Mouse (Mus musculus) embryonic facial prominence, embryonic 11.5 days (tissue): Measurements from ENCODE around the gene Dnajc11. TPM values are rescaled to one million over a fixed set of nuclear protein-coding genes. Genes with fewer than 3 reads are reported as not detected.

Source experiments
- ATAC-seq: fragments of 200-750 bp; cut with Nextera tagmentation; replicated peaks from 2 replicates; pipeline ENCODE4 v1.8.0; 2017; ENCODE audit warnings: low read depth; ENCODE audit not compliant: insufficient number of reproducible peaks, low FRiP score, low TSS enrichment
- DNase-seq: peaks from one replicate; pipeline ENCODE4 v3.0.0-alpha.2; 2015; ENCODE audit warnings: low spot score
- H3K27ac ChIP-seq: fragments of 300-500 bp; sonication (generic); replicated peaks from 2 replicates; pipeline ENCODE4 v1.5.1; 2014; ENCODE audit warnings: mild to moderate bottlenecking, low read depth, low read length, control low read depth
- H3K27me3 ChIP-seq: fragments of 300-500 bp; sonication (generic); 2 replicates; pipeline ENCODE4 v1.6.1; 2014; ENCODE audit warnings: mild to moderate bottlenecking, low read length, moderate library complexity, mixed read lengths; ENCODE audit not compliant: control insufficient read depth, insufficient read depth
- H3K36me3 ChIP-seq: fragments of 300-500 bp; sonication (generic); replicated peaks from 2 replicates; pipeline ENCODE4 v1.6.1; 2014; ENCODE audit warnings: low read depth, mild to moderate bottlenecking, low read length, moderate library complexity, mixed read lengths; ENCODE audit not compliant: control insufficient read depth, insufficient read depth
- H3K4me1 ChIP-seq: fragments of 300-500 bp; sonication (generic); 2 replicates; pipeline ENCODE4 v1.6.1; 2014; ENCODE audit warnings: low read length, mixed read lengths; ENCODE audit not compliant: control insufficient read depth, insufficient read depth
- H3K4me2 ChIP-seq: fragments of 300-500 bp; sonication (generic); 2 replicates; pipeline ENCODE4 v1.6.1; 2014; ENCODE audit warnings: low read depth, mild to moderate bottlenecking, control low read depth, low read length, moderate library complexity
- H3K4me3 ChIP-seq: fragments of 300-500 bp; sonication (generic); 2 replicates; pipeline ENCODE4 v1.5.1; 2014; ENCODE audit warnings: low read depth, low read length, control low read depth
- H3K9ac ChIP-seq: fragments of 300-500 bp; sonication (generic); replicated peaks from 2 replicates; pipeline ENCODE4 v1.6.1; 2014; ENCODE audit warnings: mild to moderate bottlenecking, control low read depth, low read length
- H3K9me3 ChIP-seq: fragments of 300-500 bp; sonication (generic); replicated peaks from 2 replicates; pipeline ENCODE4 v1.6.1; 2016; ENCODE audit warnings: mild to moderate bottlenecking, low read length, inconsistent platforms, mixed read lengths; ENCODE audit not compliant: control insufficient read depth
- WGBS: fragments of 180-500 bp; shearing (Covaris S2); extraction: QIAGEN DNeasy Blood & Tissue Kit; methylation state at CpG from one replicate; pipeline ENCODE4 v1.1.7; 2014; 5-methylcytosine and 5-hydroxymethylcytosine counted together
- polyA plus RNA-seq: library from polyadenylated mRNA; unstranded; fragments of >200 nt; fragmentation: Nextera tagmentation; extraction: Ambion mirVana; gene quantifications from 2 replicates; pipeline ENCODE4 v1.2.1, GENCODE M21; 2014

Dnajc11 gene
- polyA plus RNA-seq, 1 experiment from 2014 or later, result 75.0 TPM

GRCm38 (mm10) chr4:151900735-151901134 is 32.8 kb upstream of the Dnajc11 start:
- ATAC-seq (no peak), DNase-seq (no peak)
- Histone ChIP-seq H3K36me3 (no peaks in the 10 kb centered on the region), H3K27ac (no peak overlapping the region), H3K27me3 (no peaks in the 10 kb centered on the region), H3K9me3 (no peaks in the 10 kb centered on the region), H3K4me1 (no peaks in the 10 kb centered on the region), H3K9ac (no peak overlapping the region), H3K4me3 (no peak overlapping the region), H3K4me2 (no peak overlapping the region)
- 79% methylated on average over 6 of the region's 6 CpGs for WGBS

- Histone ChIP-seq H3K4me3 (no peak overlapping the region), H3K9ac (no peak overlapping the region), H3K9me3 (no peaks in the 10 kb centered on the region), H3K4me2 (no peak overlapping the region), H3K27me3 (no peaks in the 10 kb centered on the region), H3K27ac (no peak overlapping the region), H3K36me3 (no peaks in the 10 kb centered on the region), H3K4me1 (no peaks in the 10 kb centered on the region)
- ATAC-seq, result no peak
- 63% methylated on average over 11 of the region's 11 CpGs for WGBS
- DNase-seq, result no peak
These were observed 32.1 kb upstream of the Dnajc11 start for GRCm38 (mm10) chr4:151901422-151901821.

- H3K36me3 ChIP-seq, result no peaks in the 10 kb centered on the region
- H3K27ac ChIP-seq, result no peak overlapping the region
- H3K9ac ChIP-seq, result no peak overlapping the region
- no peak overlapping the region for H3K4me2 ChIP-seq
- 83% methylated on average over 17 of the region's 17 CpGs for WGBS
- H3K27me3 ChIP-seq, result no peaks in the 10 kb centered on the region
- ATAC-seq (no peak), DNase-seq (no peak)
- H3K9me3 ChIP-seq, result no peaks in the 10 kb centered on the region
- H3K4me1 ChIP-seq, result no peaks in the 10 kb centered on the region
- no peak overlapping the region for H3K4me3 ChIP-seq
These were observed 31.3 kb upstream of the Dnajc11 start for GRCm38 (mm10) chr4:151902046-151902688.

GRCm38 (mm10) chr4:151902689-151903241 is 30.7 kb upstream of the Dnajc11 start:
- DNase-seq (no peak), ATAC-seq (no peak)
- Histone ChIP-seq H3K9ac (no peak overlapping the region), H3K4me3 (no peak overlapping the region), H3K36me3 (no peaks in the 10 kb centered on the region), H3K27me3 (no peaks in the 10 kb centered on the region), H3K9me3 (no peaks in the 10 kb centered on the region), H3K27ac (no peak overlapping the region), H3K4me2 (no peak overlapping the region), H3K4me1 (no peaks in the 10 kb centered on the region)
- 54% methylated on average over 14 of the region's 14 CpGs for WGBS

- Histone ChIP-seq H3K36me3 (no peaks in the 10 kb centered on the region), H3K4me1 (no peaks in the 10 kb centered on the region), H3K4me2 (no peak overlapping the region), H3K9ac (no peak overlapping the region), H3K4me3 (no peak overlapping the region), H3K9me3 (no peaks in the 10 kb centered on the region), H3K27me3 (no peaks in the 10 kb centered on the region), H3K27ac (no peak overlapping the region)
- ATAC-seq (no peak), DNase-seq (no peak)
- 55% methylated on average over 11 of the region's 11 CpGs for WGBS
These were observed 29.4 kb upstream of the Dnajc11 start for GRCm38 (mm10) chr4:151904098-151904497.

GRCm38 (mm10) chr4:151905621-151906020 is 27.9 kb upstream of the Dnajc11 start:
- no peaks in the 10 kb centered on the region for H3K36me3 ChIP-seq
- WGBS, result 72% methylated on average over 4 of the region's 4 CpGs
- ATAC-seq, result no peak

GRCm38 (mm10) chr4:151907577-151908343 is 25.7 kb upstream of the Dnajc11 start:
- ATAC-seq (0 out of 2 replicates have a peak, but pooled peaks have one; percentile 23), DNase-seq (peak; percentile 59)
- WGBS, result 60% methylated on average over 26 of the region's 26 CpGs
- Histone ChIP-seq H3K4me2 (no peak overlapping the region), H3K27ac (no peak overlapping the region), H3K4me1 (no peaks in the 10 kb centered on the region), H3K4me3 (no peak overlapping the region), H3K27me3 (no peaks in the 10 kb centered on the region), H3K9ac (no peak overlapping the region), H3K9me3 (no peaks in the 10 kb centered on the region), H3K36me3 (no peaks in the 10 kb centered on the region)

More at GRCm38 (mm10) chr4:151905621-151906020, 27.9 kb upstream of the Dnajc11 start:
- no peak overlapping the region for H3K4me3 ChIP-seq
- H3K9ac ChIP-seq, result no peak overlapping the region
- DNase-seq, result no peak
- H3K27ac ChIP-seq, result no peak overlapping the region
- no peak overlapping the region for H3K4me2 ChIP-seq
- no peaks in the 10 kb centered on the region for H3K27me3 ChIP-seq
- H3K9me3 ChIP-seq, result no peaks in the 10 kb centered on the region
- H3K4me1 ChIP-seq, result no peaks in the 10 kb centered on the region

GRCm38 (mm10) chr4:151908809-151909208 is 24.7 kb upstream of the Dnajc11 start:
- WGBS, result 71% methylated on average over 8 of the region's 8 CpGs
- no peak for ATAC-seq
- H3K9me3 ChIP-seq, result no peaks in the 10 kb centered on the region

More at GRCm38 (mm10) chr4:151908809-151909208, 24.7 kb upstream of the Dnajc11 start:
- Histone ChIP-seq H3K36me3 (no peaks in the 10 kb centered on the region), H3K27me3 (no peaks in the 10 kb centered on the region), H3K27ac (no peak overlapping the region), H3K4me1 (no peaks in the 10 kb centered on the region), H3K4me3 (no peak overlapping the region), H3K9ac (no peak overlapping the region), H3K4me2 (no peak overlapping the region)
- DNase-seq, result no peak
